Mouse (Mus musculus) hindbrain, postnatal 0 days (tissue): ENCODE data around the gene Insr. TPM values are rescaled to one million over a fixed set of nuclear protein-coding genes. Genes with fewer than 3 reads are reported as not detected.

Source experiments
- ATAC-seq: fragments of 200-750 bp; cut with Nextera tagmentation; 2 replicates; pipeline ENCODE4 v1.8.0; 2017; ENCODE audit warnings: mild to moderate bottlenecking, moderate TSS enrichment, moderate library complexity
- DNase-seq: peaks from one replicate; pipeline ENCODE4 v3.0.0-alpha.2; 2015; ENCODE audit warnings: low spot score
- H3K27ac ChIP-seq: fragments of 300-500 bp; sonication (generic); 2 replicates; pipeline ENCODE4 v1.5.1; 2014; ENCODE audit warnings: mild to moderate bottlenecking
- H3K27me3 ChIP-seq: fragments of 300-500 bp; sonication (generic); 2 replicates; pipeline ENCODE4 v1.6.1; 2014; ENCODE audit warnings: low read length, mixed read lengths; ENCODE audit not compliant: insufficient read depth
- H3K36me3 ChIP-seq: fragments of 300-500 bp; sonication (generic); 2 replicates; pipeline ENCODE4 v1.6.1; 2014; ENCODE audit warnings: low read length, mixed read lengths; ENCODE audit not compliant: insufficient read depth
- H3K4me1 ChIP-seq: fragments of 300-500 bp; sonication (generic); 2 replicates; pipeline ENCODE4 v1.6.1; 2014; ENCODE audit warnings: antibody characterized with exemption, low read length, mixed read lengths; ENCODE audit not compliant: insufficient read depth
- H3K4me2 ChIP-seq: fragments of 300-500 bp; sonication (generic); 2 replicates; pipeline ENCODE4 v1.6.1; 2014; ENCODE audit warnings: low read depth, mild to moderate bottlenecking, low read length, moderate library complexity, mixed read lengths
- H3K4me3 ChIP-seq: fragments of 300-500 bp; sonication (generic); 2 replicates; pipeline ENCODE4 v1.5.1; 2014; ENCODE audit warnings: low read length
- H3K9ac ChIP-seq: fragments of 300-500 bp; sonication (generic); replicated peaks from 2 replicates; pipeline ENCODE4 v1.6.1; 2014; ENCODE audit warnings: mild to moderate bottlenecking, low read length, moderate library complexity, mixed read lengths
- H3K9me3 ChIP-seq: fragments of 300-500 bp; sonication (generic); 2 replicates; pipeline ENCODE4 v1.6.1; 2016; ENCODE audit warnings: low read length, mixed read lengths
- CTCF ChIP-seq: IDR thresholded peaks from 2 replicates; pipeline ENCODE4 v1.5.1; 2016; ENCODE audit warnings: antibody characterized with exemption, control low read depth, low read depth
- WGBS: fragments of 180-500 bp; shearing (Covaris S2); extraction: QIAGEN DNeasy Blood & Tissue Kit; methylation state at CpG from one replicate; pipeline ENCODE4 v1.1.7; 2014; 5-methylcytosine and 5-hydroxymethylcytosine counted together
- polyA plus RNA-seq: library from polyadenylated mRNA; unstranded; fragments of >200 nt; fragmentation: Nextera tagmentation; extraction: Ambion mirVana; gene quantifications from 2 replicates; pipeline ENCODE4 v1.2.1, GENCODE M21; 2015
- total RNA-seq: library from RNA; depleted of rRNA; stranded (reverse); fragments of >200 nt; gene quantifications from 2 replicates; pipeline ENCODE4 v1.2.3, GENCODE M21; 2014

Insr gene
- total and polyA plus RNA-seq, 2 experiments from 2014 or later = 34.0 to 46.9 TPM

- TF ChIP-seq CTCF = no peak
Measured at GRCm38 (mm10) chr8:3219921-3220411, 59.5 kb downstream of the Insr start.

DNA sequence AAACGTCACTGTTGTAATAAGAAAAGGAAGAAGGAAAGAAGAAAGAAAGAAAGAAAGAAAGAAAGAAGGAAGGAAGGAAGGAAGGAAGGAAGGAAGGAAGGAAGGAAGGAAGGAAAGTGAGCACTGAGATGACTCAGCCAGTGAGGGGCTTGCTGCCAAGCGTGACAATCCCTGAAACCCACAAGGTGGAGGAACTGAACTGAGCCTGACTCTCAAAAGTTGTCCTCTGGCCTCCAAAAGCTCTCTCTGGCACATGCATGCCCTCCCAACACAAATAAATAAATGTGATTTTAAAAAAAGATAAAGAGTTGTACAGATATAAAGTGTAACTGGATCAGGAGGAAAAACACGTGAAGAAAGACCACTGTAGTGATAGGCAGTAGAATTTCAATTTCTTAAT, 60.2 kb downstream of the Insr start:
- TF ChIP-seq CTCF = no peak
- peaks cover 10% of the 10 kb centered on the region for H3K4me1 ChIP-seq
- H3K4me2 ChIP-seq = no peak overlapping the region
- no peak for ATAC-seq
- no peaks in the 10 kb centered on the region for H3K9me3 ChIP-seq
- 76% methylated on average over 3 of the region's 3 CpGs for WGBS
- no peaks in the 10 kb centered on the region for H3K27me3 ChIP-seq
- H3K4me3 ChIP-seq = no peak overlapping the region
- H3K9ac ChIP-seq = no peak overlapping the region
- DNase-seq = no peak
- no peaks in the 10 kb centered on the region for H3K36me3 ChIP-seq
- no peak overlapping the region; the same call in 1 of the 2 replicates for H3K27ac ChIP-seq

More at GRCm38 (mm10) chr8:3219921-3220411, 59.5 kb downstream of the Insr start:
- Histone ChIP-seq H3K4me2 (peak overlapping the region; percentile 81), H3K9ac (peak overlapping the region; percentile 60; the same call in 1 of the 2 replicates), H3K27me3 (no peaks in the 10 kb centered on the region), H3K4me1 (peaks cover 10% of the 10 kb centered on the region), H3K4me3 (peak overlapping the region; percentile 57; the same call in 1 of the 2 replicates), H3K36me3 (no peaks in the 10 kb centered on the region), H3K9me3 (no peaks in the 10 kb centered on the region), H3K27ac (peak overlapping the region; percentile 93)
- DNase-seq = no peak
- 86% methylated on average over 12 of the region's 12 CpGs for WGBS
- no peak for ATAC-seq

GRCm38 (mm10) chr8:3216541-3217092, 62.8 kb downstream of the Insr start:
- Histone ChIP-seq H3K27me3 (no peaks in the 10 kb centered on the region), H3K4me3 (no peak overlapping the region), H3K36me3 (no peaks in the 10 kb centered on the region), H3K9ac (no peak overlapping the region), H3K4me2 (no peak overlapping the region), H3K4me1 (peaks cover 8% of the 10 kb centered on the region; the same call in 1 of the 2 replicates), H3K9me3 (no peaks in the 10 kb centered on the region), H3K27ac (peak overlapping the region; percentile 37; the same call in 1 of the 2 replicates)
- WGBS = 64% methylated on average over 4 of the region's 4 CpGs
- no peak for ATAC-seq
- peak; percentile 70 for DNase-seq
- no peak for TF ChIP-seq CTCF

DNA sequence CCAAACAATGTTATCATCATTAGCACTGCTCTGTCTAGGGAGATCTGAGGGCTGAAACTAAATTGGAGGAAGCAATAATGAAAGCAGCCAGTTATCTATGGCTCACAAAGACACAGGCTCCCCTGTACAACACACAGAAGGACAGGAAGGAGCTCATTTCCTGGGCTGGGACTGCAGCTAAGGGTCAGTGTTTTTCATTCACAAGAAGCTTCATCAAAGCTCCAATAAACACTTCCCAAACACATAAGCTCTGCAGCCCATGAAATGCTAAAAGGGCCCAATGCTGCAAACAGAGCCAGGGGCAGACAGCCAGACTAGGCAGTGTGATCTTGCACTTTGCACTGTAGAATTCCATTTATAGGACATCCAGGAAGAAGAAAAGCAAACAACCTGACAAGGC, 63.9 kb downstream of the Insr start:
- peak overlapping the region; percentile 51 for H3K27ac ChIP-seq
- peak; percentile 10 for DNase-seq

GRCm38 (mm10) chr8:3214601-3215000, 64.8 kb downstream of the Insr start:
- Histone ChIP-seq H3K4me2 (no peak overlapping the region), H3K36me3 (no peaks in the 10 kb centered on the region), H3K4me1 (peaks cover 8% of the 10 kb centered on the region; the same call in 1 of the 2 replicates), H3K9ac (no peak overlapping the region), H3K27ac (peak overlapping the region; percentile 51; the same call in 1 of the 2 replicates), H3K9me3 (no peaks in the 10 kb centered on the region), H3K4me3 (no peak overlapping the region), H3K27me3 (no peaks in the 10 kb centered on the region)
- WGBS = 96% methylated on average over 1 of the region's 1 CpGs
- DNase-seq (no peak), ATAC-seq (no peak)
- no peak for TF ChIP-seq CTCF

More for the DNA sequence above, 63.9 kb downstream of the Insr start:
- no peak overlapping the region for H3K9ac ChIP-seq
- peak; percentile 60; the same call in 1 of the 2 replicates for ATAC-seq
- H3K9me3 ChIP-seq = no peaks in the 10 kb centered on the region
- peaks cover 8% of the 10 kb centered on the region; the same call in 1 of the 2 replicates for H3K4me1 ChIP-seq
- H3K36me3 ChIP-seq = no peaks in the 10 kb centered on the region
- H3K4me2 ChIP-seq = no peak overlapping the region
- TF ChIP-seq CTCF = no peak
- H3K4me3 ChIP-seq = no peak overlapping the region
- H3K27me3 ChIP-seq = no peaks in the 10 kb centered on the region

DNA sequence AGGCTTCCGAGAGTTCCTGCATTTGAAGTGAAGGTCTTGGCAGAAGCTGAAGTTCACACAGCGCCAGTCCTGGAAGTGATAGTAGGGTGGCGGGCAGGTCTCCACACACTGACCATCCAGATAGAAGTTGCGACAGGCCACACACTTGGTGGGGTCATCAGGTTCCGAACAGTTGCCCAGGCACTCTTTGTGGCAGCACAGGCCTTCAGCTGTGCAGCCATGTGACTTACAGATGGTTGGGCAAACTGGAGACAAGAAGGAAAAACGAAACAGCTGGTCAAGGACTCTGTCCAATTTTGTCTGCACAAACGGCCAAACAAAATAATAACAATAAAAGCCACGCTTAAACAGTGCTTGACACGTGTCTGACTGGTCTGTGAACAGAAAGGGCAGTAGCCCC, 68.0 kb downstream of the Insr start:
- Histone ChIP-seq H3K9me3 (no peaks in the 10 kb centered on the region), H3K9ac (no peak overlapping the region), H3K27ac (peak overlapping the region; percentile 26; the same call in 1 of the 2 replicates), H3K36me3 (no peaks in the 10 kb centered on the region), H3K4me3 (no peak overlapping the region), H3K27me3 (no peaks in the 10 kb centered on the region), H3K4me2 (no peak overlapping the region), H3K4me1 (peaks cover 8% of the 10 kb centered on the region; the same call in 1 of the 2 replicates)
- peak; percentile 37 for DNase-seq
- ATAC-seq = 0 out of 2 replicates have a peak, but pooled peaks have one; percentile 28
- TF ChIP-seq CTCF = no peak
- WGBS = 47% methylated on average over 9 of the region's 9 CpGs

DNA sequence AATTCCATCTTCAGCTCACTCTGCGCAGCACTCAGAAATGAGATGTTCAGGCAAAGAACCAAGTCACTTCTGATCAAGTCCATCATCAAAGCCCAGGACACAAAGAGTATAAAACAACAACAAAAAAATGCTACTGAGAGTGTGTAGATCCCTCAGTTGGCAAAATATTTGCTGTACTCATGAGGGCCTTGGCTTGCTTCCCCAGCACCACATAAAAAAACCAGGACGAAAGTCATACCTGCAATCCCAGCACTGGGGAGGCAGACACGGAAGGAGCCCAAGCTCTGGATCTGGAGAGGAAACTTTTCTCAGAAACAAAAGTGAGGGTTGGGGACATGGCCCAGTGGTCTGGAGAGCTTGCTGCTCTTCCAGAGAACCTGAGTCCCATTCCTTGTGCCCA, 69.5 kb downstream of the Insr start:
- WGBS = 95% methylated on average over 3 of the region's 3 CpGs
- H3K27ac ChIP-seq = no peak overlapping the region
- no peak overlapping the region for H3K4me2 ChIP-seq
- H3K27me3 ChIP-seq = no peaks in the 10 kb centered on the region
- ATAC-seq = no peak
- DNase-seq = no peak
- no peak for TF ChIP-seq CTCF
- no peak overlapping the region for H3K9ac ChIP-seq
- no peaks in the 10 kb centered on the region for H3K9me3 ChIP-seq
- H3K4me3 ChIP-seq = no peak overlapping the region
- no peaks in the 10 kb centered on the region for H3K4me1 ChIP-seq
- H3K36me3 ChIP-seq = no peaks in the 10 kb centered on the region; the same call in 1 of the 2 replicates
